Mouse (Mus musculus) kidney, adult 9 months (tissue): Measurements from ENCODE around the gene Fgfr2.
A peak's percentile ranks its signal among the peaks of the same experiment; 100 is the strongest.
"Not testable (repeated sequence)": the region's sequence is repeated elsewhere in the genome, so short reads cannot be mapped to it uniquely, and the experiment has no call there.

Experiments used
- DNase-seq: peaks from one replicate; pipeline ENCODE4 v3.0.0; 2022

The Fgfr2 gene

DNA sequence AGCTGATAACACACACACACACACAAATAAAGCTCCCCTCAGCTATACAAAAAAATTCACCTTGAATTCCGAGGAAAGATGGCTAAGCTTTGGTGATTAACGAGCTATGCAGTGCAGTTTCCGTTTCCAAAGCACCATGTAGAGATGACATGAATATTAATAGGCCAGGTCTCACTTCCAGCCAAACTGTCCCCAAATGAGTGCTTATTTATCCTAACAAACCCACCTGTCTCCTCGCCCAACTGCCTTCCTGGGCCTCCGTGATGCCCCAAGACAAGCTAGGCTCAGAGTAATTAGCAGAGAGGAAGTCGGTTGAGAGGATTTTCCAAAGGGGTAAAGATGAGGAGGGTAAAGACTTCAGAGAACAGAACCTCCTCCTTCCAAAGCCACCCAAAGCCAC lies 2652.1 kb downstream of the Fgfr2 start:
- DNase-seq: no peak

DNA sequence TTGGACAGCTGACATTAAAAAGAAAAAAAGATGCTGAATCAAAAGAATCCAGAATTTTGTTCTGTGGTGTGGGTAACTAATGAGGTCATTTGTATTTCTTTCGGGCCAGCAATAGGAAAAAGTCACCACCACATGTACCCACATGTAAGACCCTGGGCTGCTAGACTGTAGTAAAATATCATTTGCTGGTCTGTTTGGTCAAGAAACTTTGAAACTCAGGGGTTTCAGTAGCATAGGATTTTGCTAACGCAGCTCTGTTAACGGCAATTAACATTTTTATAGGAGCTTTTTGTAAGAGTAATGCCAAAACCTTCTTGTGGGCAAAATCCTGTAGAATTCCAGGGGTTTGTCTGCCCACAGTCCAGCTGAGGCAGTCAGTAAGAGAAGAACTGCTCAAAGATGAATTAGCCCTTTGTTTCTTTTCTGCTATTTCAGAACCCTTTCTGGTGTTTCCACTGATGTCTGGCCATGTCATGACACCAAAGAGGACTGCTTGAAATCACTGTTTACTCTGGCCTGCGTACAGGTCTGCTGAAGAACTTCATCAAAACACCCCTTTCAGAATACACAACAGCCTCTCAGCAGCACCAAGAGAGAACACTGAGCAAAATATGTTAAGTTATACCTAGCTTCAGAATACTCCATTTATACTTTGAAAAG lies 2667.4 kb downstream of the Fgfr2 start:
- DNase-seq: no peak

DNA sequence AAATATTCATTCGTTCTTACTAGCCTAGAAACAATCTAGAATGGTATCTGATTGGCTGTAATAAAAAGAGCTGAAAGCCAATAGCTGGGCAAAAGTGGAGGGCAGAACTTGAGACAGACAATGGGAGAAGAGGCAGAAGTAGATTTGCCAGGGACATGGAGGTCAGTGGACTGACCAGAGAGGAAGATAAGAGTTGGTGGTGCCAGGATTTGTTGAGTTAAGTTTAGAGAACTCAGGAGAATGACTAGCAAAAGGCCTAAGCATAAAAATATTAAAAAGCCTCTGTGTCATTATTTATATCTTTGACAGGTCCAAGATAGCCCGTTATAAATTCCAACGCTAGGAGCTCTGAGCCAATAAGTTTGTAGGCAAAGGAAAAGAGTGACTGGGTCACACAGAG lies 2668.9 kb downstream of the Fgfr2 start:
- DNase-seq: no peak

DNA sequence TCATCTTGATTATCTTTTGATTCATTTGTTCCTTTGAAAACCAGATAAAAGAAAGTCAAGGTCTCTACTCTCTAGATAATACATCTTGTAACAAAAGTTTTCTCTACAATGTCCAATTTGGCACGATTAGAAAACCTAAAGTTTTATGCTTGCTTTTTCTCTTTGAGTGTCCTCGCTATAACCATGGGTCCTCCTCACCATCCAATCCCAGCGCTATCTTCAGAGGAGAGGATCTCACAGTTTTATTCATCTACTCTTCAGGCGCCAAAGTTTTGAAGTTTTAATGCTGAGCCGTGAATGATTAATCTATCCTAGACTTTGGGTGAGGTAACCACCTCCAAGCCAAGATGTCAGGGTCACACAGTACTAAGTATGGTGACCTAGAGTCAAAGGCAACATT lies 2687.4 kb downstream of the Fgfr2 start:
- peak; percentile 8 for DNase-seq

DNA sequence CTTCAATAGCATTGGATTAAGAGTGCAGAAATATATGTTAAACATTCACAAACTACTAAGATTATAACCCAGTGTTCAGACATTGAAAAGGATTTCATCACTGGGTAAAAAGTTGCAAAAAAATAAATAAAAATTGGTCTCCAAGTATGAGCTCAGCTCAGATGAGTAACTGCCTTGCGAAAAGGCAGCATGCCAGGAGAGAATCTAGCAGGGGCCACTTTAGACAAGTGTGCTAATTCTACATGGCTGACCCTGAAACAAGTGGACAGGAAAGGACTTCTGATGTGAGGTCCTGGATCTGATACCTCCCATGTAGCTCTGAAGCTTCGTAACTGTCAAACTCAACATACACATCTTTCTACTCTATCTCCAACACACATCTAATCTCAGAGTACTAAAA lies 2691.0 kb downstream of the Fgfr2 start:
- DNase-seq: no peak

DNA sequence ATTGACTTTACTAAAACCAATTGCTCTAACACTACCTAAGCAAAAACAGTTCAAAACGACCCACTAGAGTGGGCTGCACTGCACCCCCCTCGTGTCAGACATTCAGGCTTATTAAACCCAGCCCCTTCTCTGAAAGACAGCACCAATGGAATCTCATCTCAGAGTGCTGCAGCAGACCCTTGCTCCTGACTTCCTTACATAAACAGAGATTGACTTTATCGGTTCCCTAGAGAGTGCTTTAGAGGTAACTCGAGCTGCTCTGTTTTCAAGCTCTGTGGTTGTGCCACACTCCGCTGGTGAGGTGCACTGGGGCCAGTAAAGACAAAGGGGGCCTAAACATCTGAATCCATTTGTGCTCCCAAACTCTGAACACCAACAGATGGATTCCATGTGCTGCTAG lies 2696.6 kb downstream of the Fgfr2 start:
- no peak for DNase-seq

DNA sequence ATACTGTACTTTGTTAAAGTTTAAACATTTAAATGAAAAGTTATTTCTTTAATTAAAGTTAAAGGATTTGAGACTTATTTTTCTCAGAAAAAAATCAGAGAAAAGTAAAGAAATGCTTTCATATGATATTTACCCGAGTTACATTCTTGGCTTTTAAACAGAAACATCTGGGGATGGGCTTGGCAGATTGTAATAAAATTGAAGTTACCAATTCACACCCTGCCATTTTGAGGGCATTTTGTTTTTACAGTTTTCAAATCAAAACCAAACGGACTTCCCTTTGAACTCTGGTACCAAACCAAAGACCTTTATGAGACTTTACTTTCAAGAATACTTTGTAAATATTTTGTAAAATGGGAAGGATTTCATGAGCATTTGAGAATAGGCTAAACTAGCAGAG lies 2697.2 kb downstream of the Fgfr2 start:
- no peak for DNase-seq

DNA sequence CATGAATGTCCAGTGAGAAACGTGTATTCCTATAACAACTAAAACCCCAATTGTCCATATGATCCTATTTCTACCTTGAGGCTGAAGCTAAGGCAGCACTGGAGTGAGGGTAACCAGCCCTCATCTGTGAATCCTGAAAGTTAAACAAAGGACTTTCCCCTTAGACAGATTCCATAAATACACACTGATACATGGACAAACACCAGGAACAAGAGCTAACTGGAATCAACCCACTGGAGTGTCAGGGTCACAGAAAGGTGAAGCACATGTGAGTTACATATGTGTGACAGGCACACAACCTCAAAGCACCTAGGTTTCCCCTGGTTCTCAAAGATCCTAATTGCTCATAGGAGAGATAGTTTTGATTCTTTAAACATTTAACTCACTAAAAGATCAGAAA lies 2703.2 kb downstream of the Fgfr2 start:
- DNase-seq: no peak

DNA sequence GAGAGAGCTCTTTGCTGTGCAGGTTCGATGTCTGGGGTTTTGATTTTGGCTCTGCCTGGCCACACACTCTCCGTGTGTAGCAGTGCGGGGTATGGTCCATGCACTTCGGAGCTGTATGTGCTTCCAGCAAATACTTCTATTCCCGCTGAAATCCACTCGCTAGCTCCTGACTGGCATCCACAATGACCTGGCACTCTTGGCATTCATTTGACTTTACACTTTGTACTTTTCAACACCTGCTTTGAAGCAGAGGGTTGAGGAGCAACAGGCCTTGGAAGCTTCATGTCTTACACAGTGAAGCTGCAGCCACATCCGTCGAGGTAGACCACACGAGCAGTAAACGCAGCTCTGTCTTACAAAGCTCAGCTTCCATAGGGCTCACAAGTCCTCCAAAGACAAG lies 2715.5 kb downstream of the Fgfr2 start:
- peak; percentile 9 for DNase-seq

DNA sequence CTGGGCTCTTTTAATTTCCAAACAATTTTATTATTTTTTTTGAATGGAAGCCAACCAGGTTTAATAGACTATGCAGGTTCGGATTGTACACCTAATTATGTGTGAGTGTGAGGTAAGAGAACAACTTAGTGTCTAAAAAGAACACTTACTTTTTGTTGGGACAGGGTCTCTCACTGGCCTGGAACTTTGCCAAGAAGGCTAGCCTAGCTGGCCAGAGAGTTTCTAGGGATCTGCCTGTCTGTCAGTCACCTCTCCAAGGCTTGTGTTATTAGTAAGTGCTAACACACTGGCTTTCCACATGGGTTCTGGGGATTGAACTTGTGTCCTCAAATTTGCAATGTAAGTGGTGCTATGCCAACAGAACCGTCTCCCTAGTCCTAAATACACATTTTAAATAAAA lies 2719.8 kb downstream of the Fgfr2 start:
- DNase-seq: no peak

DNA sequence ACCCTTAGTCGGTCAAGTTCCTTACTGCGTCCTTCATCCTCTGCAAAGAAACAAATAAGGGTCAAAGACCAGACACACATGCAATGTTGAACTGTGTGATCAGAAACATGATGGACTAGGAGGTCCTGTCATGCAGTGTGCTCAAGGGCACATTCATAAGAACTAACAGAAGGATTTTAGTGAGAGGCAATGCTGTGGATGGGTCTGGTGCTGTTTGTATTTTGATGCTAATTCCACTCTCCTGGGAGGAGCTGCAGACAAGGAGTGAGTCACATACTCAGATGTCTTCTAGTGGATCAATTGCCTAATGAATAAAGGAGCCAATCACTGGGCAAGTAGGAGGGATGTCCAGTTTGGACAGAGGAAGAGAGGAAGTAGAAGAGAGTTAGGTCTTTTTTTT lies 2728.5 kb downstream of the Fgfr2 start:
- no peak for DNase-seq

DNA sequence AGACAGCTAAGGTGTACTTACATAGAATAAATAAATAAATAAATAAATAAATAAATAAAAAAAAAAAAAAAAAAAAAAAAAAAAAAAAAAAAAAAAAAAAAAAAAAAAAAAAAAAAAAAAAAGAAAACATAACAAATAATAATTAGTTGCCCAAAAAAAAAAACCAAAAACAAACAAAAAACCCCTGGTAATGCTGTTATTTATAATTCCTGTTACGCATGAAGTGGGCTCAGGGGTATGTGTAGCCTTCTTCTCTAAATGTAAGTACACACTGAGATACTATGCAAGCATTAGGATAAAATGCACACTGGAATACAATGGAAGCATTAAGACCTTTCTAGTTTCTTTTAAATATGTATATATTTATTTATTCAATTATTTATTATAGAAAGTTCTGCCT lies 2733.1 kb downstream of the Fgfr2 start:
- DNase-seq: not testable (repeated sequence)

DNA sequence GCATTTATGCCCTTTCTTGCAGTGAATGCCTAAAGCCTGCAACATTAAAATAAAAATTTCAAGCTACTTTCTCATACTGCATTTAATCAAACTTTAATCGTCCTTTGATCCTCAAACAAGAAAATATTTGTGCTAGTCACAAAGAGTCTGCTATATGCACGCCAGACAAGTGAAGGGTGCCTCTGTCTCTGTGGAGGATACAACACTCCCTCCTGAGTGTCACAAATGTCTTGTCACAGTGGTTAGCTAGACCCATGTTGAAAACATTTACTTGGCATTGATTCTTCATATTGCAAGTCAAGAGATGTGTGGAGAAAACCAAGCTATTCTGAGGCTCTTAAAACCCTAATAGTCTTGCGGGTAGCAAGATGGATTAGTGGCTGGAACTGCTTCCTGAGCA lies 2736.8 kb downstream of the Fgfr2 start:
- DNase-seq: no peak

DNA sequence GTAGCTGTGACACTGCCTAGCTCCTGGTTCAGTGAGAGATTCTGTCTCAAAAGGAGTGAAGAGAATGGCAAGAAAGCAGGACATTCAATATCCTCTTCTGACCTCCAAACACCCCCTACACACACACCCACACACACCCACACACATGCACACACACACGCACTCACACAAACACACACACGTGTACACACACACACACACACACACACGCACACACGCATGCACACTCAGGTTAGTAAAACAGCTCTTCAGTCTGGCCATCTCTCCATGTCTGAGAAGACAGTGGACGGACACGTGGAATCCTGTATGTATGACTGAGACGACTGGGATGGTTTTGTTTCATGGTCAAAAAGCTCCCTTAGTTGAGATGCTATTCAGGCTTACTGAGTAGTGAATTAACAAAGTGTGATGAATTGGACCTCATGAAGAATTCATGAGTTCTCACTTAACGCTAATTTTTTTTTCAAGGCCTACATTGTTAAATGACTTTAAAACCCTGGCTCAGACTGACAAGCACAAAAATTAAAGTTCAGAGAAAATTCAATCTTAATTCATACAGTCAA lies 2737.3 kb downstream of the Fgfr2 start:
- DNase-seq: no peak

DNA sequence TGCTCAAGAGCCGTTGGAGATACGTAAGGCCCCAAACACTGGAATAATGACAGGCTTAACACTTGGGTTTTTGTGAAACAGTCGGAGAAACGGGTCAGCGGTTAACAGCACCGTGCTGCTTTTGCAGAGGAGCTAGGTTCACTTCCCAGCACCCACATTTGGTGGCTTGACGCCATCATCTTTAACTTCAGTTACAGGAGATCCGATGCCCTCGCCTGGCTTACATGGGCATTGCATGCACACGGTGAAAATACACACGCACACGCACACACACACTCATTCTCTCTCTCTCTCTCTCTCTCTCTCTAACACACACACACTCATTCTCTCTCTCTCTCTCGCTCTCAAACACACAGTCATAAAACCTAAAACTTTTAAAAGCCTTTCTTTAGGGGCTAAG lies 2741.0 kb downstream of the Fgfr2 start:
- DNase-seq: no peak

DNA sequence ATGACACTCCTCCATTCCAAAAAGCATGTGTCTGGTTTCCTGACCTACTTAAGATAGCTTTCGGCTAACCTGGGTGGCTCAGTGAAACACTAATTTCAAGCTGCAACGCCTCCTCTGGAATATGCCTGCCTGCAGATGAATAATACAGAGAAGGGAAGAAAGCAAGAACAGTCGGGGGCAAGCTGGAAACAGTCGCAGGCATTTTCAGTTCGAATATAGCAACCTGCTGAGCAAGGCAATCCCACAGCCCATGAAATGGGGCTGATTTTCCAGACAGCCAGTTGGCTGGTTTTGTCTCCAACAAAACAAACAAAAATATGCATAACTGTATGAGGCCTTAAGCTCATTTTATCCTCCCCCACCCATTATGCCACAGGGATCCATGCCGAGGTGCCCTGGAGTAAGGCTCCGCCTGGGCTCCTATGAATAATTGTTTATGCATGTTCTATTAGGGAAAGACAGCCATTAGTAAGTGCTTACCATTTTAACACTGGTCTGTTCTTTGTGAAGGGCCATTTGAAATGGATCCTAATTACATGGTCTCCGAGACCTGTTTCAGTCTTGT lies 2741.7 kb downstream of the Fgfr2 start:
- no peak for DNase-seq

DNA sequence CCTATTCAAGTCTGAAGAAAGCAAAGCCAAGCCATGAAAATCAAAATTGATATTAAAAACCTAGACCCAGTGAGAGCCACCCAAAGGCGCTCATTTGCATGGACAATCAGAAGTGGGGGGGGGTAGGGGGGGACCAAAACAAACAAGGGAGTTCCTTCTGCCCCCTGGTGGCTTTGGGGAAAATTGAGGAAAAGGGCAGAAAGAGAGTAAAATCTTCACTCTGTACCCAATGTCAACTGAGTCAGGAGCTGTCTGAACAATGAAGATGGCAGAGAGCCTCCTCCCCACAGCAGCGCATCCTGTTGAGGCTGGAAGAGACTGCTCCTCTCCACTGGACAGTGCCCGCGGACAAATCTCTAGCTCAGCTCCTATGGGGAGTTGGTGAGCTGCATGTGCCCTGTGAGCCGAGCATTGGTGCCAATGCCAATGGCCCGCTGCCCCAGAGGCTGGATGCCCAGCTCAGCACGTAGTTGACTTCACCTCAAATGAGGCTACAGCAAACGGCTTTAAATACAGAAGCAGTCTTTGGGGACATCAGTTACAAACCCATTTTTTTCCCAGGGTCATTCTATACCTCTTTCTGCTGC lies 2742.3 kb downstream of the Fgfr2 start:
- peak; percentile 11 for DNase-seq

DNA sequence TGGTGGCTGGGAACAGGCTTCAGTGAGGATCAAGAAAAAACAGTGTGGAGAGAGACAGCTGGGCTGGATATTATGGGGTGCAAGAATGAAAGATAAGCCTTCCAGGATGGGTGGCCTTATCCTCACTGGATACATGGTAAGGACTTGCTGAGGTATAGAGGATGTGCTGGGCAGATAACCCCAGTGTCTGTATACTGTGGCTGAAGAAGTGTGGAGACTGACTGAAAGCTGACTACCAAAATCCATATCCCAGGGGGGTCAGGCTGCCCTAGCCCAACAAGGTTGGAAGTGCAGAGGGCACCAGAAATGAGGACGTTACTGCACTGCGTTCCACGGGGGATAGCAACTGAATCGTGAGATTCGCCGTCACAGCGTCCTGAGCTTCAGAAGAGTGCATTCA lies 2742.8 kb downstream of the Fgfr2 start:
- DNase-seq: no peak

DNA sequence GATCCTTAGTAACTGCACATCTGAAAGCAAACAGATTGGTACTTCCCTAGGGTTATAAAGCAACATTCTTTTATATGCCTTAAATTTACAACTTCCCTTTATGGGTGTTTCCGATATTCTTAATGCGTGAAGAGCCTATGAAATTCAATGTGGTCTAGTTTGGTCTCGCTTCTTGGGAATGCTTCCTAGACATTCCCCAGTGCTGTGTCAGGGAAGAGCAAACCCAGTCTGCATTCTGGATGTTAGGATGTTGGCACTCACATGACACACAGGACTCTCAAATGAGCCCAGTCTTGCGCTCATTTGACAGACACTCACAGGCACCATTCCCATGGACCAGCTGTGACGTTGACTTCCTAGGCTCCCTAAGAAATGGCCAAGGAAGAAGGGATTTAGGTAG lies 2743.3 kb downstream of the Fgfr2 start:
- no peak for DNase-seq

DNA sequence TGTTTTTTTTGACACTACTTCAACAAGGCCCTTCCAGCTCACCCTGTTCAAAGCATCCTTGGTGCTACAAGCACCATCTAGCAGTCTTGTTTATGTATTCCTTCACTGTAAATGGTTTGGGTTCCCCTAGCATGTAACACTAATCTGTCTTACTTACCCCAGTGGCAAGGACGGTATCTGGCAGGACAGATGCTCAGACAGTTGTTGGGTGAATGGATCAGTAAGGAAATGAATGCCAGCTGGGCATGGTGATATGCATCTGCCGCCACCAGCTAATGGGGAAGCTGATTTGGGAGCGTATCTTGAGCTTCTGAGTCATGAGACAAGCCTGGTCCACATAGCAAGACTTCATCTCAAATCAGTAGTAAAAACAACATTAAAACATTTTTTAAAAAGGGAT lies 2744.8 kb downstream of the Fgfr2 start:
- no peak for DNase-seq

DNA sequence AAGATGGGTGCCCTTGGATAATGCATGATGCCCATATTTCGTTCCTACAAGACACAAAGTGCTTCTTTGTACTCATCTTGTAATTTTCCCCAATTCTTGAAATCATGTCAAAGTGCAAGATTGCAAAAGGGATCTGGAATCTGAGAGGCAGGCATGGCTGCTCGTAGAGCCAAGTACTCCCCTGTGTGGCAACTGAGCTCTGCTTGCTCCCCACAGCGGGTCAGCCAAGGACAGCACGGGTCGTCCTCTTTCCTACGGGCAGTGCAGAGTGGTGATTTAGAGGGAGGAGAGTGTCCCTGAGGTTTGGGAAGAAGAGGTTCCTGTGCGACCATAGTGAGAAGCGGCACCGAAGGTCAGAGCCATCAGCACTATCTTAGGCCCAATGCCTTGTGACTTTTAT lies 2748.8 kb downstream of the Fgfr2 start:
- DNase-seq: no peak

DNA sequence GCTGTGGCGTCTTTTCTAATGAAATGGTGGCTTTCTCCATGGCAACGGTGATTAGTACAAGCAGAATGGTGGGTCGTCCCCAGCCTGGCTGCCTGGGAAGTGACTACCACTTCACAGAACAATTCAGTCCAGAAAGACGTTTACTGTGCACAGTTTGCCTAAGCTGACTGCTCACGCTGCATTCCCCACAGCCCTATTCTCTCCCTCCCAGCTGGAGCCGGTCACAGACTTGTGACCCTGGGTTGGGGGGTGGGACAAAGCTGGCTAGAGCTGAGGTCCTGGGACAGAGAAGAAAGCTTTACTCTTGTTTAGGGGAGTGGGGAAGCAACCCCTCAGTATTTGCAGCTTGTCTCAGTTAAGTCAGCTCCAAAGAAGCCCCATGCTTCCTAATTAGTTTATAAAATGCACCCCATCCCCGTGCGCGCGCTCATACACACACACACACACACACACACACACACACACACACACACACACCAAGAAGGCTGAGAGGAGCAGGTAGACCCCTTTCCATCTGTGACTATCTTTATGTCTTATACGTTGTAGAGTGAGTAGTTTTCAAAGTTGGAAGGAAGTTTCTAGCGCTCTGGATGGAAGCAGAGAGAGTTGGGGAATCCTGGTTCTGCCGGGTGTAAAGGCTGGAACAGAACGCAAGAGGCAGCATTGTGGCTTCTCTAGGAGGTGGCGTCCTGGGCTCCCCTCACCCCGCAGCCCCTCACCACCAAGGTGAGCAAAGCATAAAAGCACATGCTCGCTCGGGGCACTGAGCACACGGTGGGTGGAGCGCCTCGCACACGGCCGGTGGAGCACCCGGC lies 2754.1 kb downstream of the Fgfr2 start:
- DNase-seq: no peak

DNA sequence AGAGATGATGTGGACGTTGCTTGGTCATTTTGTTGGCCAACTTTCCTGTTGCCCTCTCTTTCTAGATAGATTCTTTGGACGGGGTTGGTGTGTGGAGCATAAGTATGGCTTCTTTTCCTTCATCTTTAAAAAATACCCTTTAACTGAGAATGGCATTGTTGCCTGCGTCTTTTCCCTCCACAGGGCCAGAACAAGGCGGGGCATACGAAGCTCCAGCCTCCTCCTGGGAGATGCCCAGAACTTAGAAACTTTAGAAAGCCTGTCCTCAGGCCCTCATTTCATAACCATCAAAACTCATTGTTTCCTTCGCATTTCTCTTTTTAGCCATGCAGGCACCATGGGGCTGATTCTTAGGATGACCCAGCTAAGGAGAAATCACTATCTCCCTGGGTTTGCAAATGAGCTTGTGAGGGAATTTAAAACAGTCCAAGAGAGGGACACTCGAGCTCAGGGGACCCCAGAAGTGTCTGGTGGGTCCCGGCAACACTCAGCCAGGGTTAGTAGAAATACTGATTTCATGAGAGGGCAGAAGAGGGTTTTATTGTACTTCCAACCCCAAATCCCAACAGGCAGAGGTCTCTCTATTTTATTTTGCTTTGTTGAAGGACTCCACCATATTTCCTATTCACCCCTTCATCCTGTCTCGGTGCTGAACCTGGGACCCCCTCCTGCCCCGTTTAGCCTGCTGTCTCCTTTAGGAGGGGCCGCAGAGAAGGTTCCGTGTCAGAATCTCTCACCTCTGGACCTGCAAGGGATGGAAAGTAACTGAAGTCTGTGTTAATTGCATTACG lies 2754.9 kb downstream of the Fgfr2 start:
- DNase-seq: no peak
